Mouse (Mus musculus) spleen, adult 12 weeks (tissue): Measurements from ENCODE around the gene Zfp37.
"Not testable (repeated sequence)": the region's sequence is repeated elsewhere in the genome, so short reads cannot be mapped to it uniquely, and the experiment has no call there.

Experiments
- DNase-seq: peaks from one replicate; pipeline ENCODE4 v3.0.0; 2022; ENCODE audit warnings: low spot score

The Zfp37 gene

GRCm38 (mm10) chr4:62230769-62231168 is at the start of gene Zfp37:
Gene Zfp37, minus strand, starts transcription at chr4:62231047.
- DNase-seq: no peak

- DNase-seq: no peak
Observed at GRCm38 (mm10) chr4:62278081-62278480, 47.2 kb upstream of the Zfp37 start.

- no peak for DNase-seq
Observed at GRCm38 (mm10) chr4:62277222-62277621, 46.4 kb upstream of the Zfp37 start.

- DNase-seq: no peak
Observed at GRCm38 (mm10) chr4:62276642-62277041, 45.8 kb upstream of the Zfp37 start.

- no peak for DNase-seq
Observed at GRCm38 (mm10) chr4:62274841-62275536, 44.1 kb upstream of the Zfp37 start.

- no peak for DNase-seq
Observed at GRCm38 (mm10) chr4:62273916-62274315, 43.1 kb upstream of the Zfp37 start.

- DNase-seq: no peak
Observed at GRCm38 (mm10) chr4:62272696-62273095, 41.8 kb upstream of the Zfp37 start.

- DNase-seq: no peak
Observed at GRCm38 (mm10) chr4:62267101-62267500, 36.3 kb upstream of the Zfp37 start.

- DNase-seq: not testable (repeated sequence)
Observed at GRCm38 (mm10) chr4:62266016-62266415, 35.2 kb upstream of the Zfp37 start.

- DNase-seq: no peak
Observed at GRCm38 (mm10) chr4:62265154-62265836, 34.4 kb upstream of the Zfp37 start.

- no peak for DNase-seq
Observed at GRCm38 (mm10) chr4:62263133-62263844, 32.4 kb upstream of the Zfp37 start.

GRCm38 (mm10) chr4:62262276-62262675 is 31.4 kb upstream of the Zfp37 start, which contains the start of gene Slc31a2:
Gene Slc31a2, plus strand, starts transcription at chr4:62262562.
- DNase-seq: no peak

- DNase-seq: no peak
Observed at GRCm38 (mm10) chr4:62256931-62257330, 26.1 kb upstream of the Zfp37 start.

GRCm38 (mm10) chr4:62254551-62254950 is 23.7 kb upstream of the Zfp37 start:
- DNase-seq: no peak

- no peak for DNase-seq
Observed at GRCm38 (mm10) chr4:62251776-62252175, 20.9 kb upstream of the Zfp37 start.

- DNase-seq: no peak
Observed at GRCm38 (mm10) chr4:62250896-62251544, 20.2 kb upstream of the Zfp37 start.

- DNase-seq: no peak
Observed at GRCm38 (mm10) chr4:62248328-62248727, 17.5 kb upstream of the Zfp37 start.

GRCm38 (mm10) chr4:62240586-62240985 is 9.7 kb upstream of the Zfp37 start:
- no peak for DNase-seq

GRCm38 (mm10) chr4:62230153-62230552 is 694 bp downstream of the Zfp37 start:
- DNase-seq: no peak

GRCm38 (mm10) chr4:62229448-62229847 is 1.4 kb downstream of the Zfp37 start:
- no peak for DNase-seq

GRCm38 (mm10) chr4:62228391-62228790 is 2.5 kb downstream of the Zfp37 start:
- no peak for DNase-seq

GRCm38 (mm10) chr4:62213490-62213889 is 17.4 kb downstream of the Zfp37 start:
- DNase-seq: no peak
